Comparison of ENCODE assay signal across 8 mouse cellular contexts in genomic region chr3:107986041-107986562, GRCm38 (mm10). TPM values are rescaled to one million over a fixed set of nuclear protein-coding genes. Genes with fewer than 3 reads are reported as not detected.
DNase-seq lines count a peak whose midpoint lies in the region; ATAC-seq and TF ChIP-seq lines count a peak whose summit lies in the region.

Gstm2 (minus strand) TSS chr3:107986453.

- DNase-seq in hindbrain, embryonic 11.5 days (ENCODE audit: low spot score), result peak; percentile 15
- DNase-seq in hindbrain, postnatal 0 days (ENCODE audit: low spot score), result no peak
- peak; percentile 15 for DNase-seq in brain, embryonic 14.5 days (ENCODE audit: low read depth)
- peak; percentile 80 for DNase-seq in heart, embryonic 10.5 days (ENCODE audit: low spot score)
- DNase-seq in kidney, postnatal 25 days, result peak; percentile 73 to 84
- no peak for DNase-seq in left cerebral cortex, adult 2 months (ENCODE audit: extremely low spot score in 1 of 2, low spot score in 2 of 2)
- DNase-seq in thymus, postnatal 36 days, result no peak

- 64% methylated on average over 8 of the region's 8 CpGs for WGBS in hindbrain, embryonic 11.5 days
- 58% methylated on average over 8 of the region's 8 CpGs for WGBS in hindbrain, postnatal 0 days
- 34% methylated on average over 8 of the region's 8 CpGs for WGBS in heart, embryonic 10.5 days

- no peaks in the 10 kb centered on the region for H3K9me3 ChIP-seq in hindbrain, embryonic 11.5 days (ENCODE audit: control insufficient read depth, low read length)
- no peaks in the 10 kb centered on the region for H3K9me3 ChIP-seq in hindbrain, postnatal 0 days (ENCODE audit: low read length)
- H3K9me3 ChIP-seq in heart, embryonic 10.5 days, result no peaks in the 10 kb centered on the region

- no peaks in the 10 kb centered on the region for H3K4me1 ChIP-seq in hindbrain, embryonic 11.5 days (replicated peaks; ENCODE audit: control insufficient read depth, insufficient read depth, low read length)
- no peaks in the 10 kb centered on the region for H3K4me1 ChIP-seq in hindbrain, postnatal 0 days (ENCODE audit: insufficient read depth, low read length)
- peaks cover 24% of the 10 kb centered on the region for H3K4me1 ChIP-seq in heart, embryonic 10.5 days

- H3K79me2 ChIP-seq in myocyte (ENCODE audit: control insufficient read depth, insufficient read depth), result no peaks in the 10 kb centered on the region

- ATAC-seq in hindbrain, embryonic 11.5 days (ENCODE audit: low FRiP score), result no peak
- no peak for ATAC-seq in hindbrain, postnatal 0 days

- no peaks in the 10 kb centered on the region for H3K27me3 ChIP-seq in hindbrain, embryonic 11.5 days (ENCODE audit: control insufficient read depth, insufficient read depth, low read length)
- H3K27me3 ChIP-seq in hindbrain, postnatal 0 days (ENCODE audit: insufficient read depth, low read length), result no peaks in the 10 kb centered on the region
- H3K27me3 ChIP-seq in heart, embryonic 10.5 days (ENCODE audit: insufficient read depth, poor library complexity, severe bottlenecking), result no peaks in the 10 kb centered on the region
- H3K27me3 ChIP-seq in myocyte (ENCODE audit: control insufficient read depth, insufficient read depth, insufficient read length), result no peaks in the 10 kb centered on the region

- H3K4me2 ChIP-seq in hindbrain, embryonic 11.5 days (replicated peaks; ENCODE audit: low read depth, low read length), result no peak within 1 kb of the TSS
- no peak within 1 kb of the TSS for H3K4me2 ChIP-seq in hindbrain, postnatal 0 days (ENCODE audit: low read depth, low read length)
- H3K4me2 ChIP-seq in myocyte (ENCODE audit: low read depth), result peak within 1 kb of the TSS; percentile 31

- H3K4me3 ChIP-seq in hindbrain, embryonic 11.5 days (ENCODE audit: low read depth, low read length), result no peak within 1 kb of the TSS
- H3K4me3 ChIP-seq in hindbrain, postnatal 0 days (ENCODE audit: low read length), result no peak within 1 kb of the TSS
- H3K4me3 ChIP-seq in heart, embryonic 10.5 days, result peak within 1 kb of the TSS; percentile 45
- no peak within 1 kb of the TSS for H3K4me3 ChIP-seq in myocyte
- no peak within 1 kb of the TSS for H3K4me3 ChIP-seq in left cerebral cortex, adult 2 months

- TF ChIP-seq POLR2A in brain, embryonic 14.5 days (IDR thresholded peaks at IDR 0.05; ENCODE audit: borderline replicate concordance, extremely low read depth, insufficient read depth, insufficient read length, poor library complexity, severe bottlenecking), result no peak
- TF ChIP-seq POLR2A in myocyte (IDR thresholded peaks at IDR 0.05; ENCODE audit: insufficient read length, low read depth), result no peak

- no peak for TF ChIP-seq CTCF in hindbrain, postnatal 0 days (IDR thresholded peaks at IDR 0.05; ENCODE audit: low read depth)
- TF ChIP-seq CTCF in brain, embryonic 14.5 days (IDR thresholded peaks at IDR 0.05; ENCODE audit: borderline replicate concordance, extremely low read depth, insufficient read depth, insufficient read length), result no peak
- no peak for TF ChIP-seq CTCF in left cerebral cortex, adult 2 months (IDR thresholded peaks at IDR 0.05)

- H3K27ac ChIP-seq in hindbrain, embryonic 11.5 days (ENCODE audit: low read depth, low read length), result no peak within 1 kb of the TSS
- H3K27ac ChIP-seq in hindbrain, postnatal 0 days, result no peak within 1 kb of the TSS
- peak within 1 kb of the TSS; percentile 42; the same call in 1 of the 2 replicates for H3K27ac ChIP-seq in heart, embryonic 10.5 days
- no peak within 1 kb of the TSS for H3K27ac ChIP-seq in left cerebral cortex, adult 2 months

- intact Hi-C loops in left cerebral cortex, adult 2 months (cut with DNase I), result no loop called here

- H3ac ChIP-seq in myocyte (ENCODE audit: control insufficient read depth, insufficient read length), result no peak within 1 kb of the TSS

- no peak within 1 kb of the TSS for H3K9ac ChIP-seq in hindbrain, embryonic 11.5 days (ENCODE audit: low read depth, low read length)
- H3K9ac ChIP-seq in hindbrain, postnatal 0 days (replicated peaks; ENCODE audit: low read length), result no peak within 1 kb of the TSS

- no peaks in the 10 kb centered on the region for H3K36me3 ChIP-seq in hindbrain, embryonic 11.5 days (ENCODE audit: control insufficient read depth, insufficient read depth, low read length)
- no peaks in the 10 kb centered on the region for H3K36me3 ChIP-seq in hindbrain, postnatal 0 days (ENCODE audit: insufficient read depth, low read length)
- H3K36me3 ChIP-seq in heart, embryonic 10.5 days, result no peaks in the 10 kb centered on the region
- H3K36me3 ChIP-seq in myocyte (ENCODE audit: control insufficient read depth, insufficient read depth), result no peaks in the 10 kb centered on the region

TF ChIP-seq in myocyte, 11 proteins besides CTCF, POLR2A, EP300 and RAD21:
- TF ChIP-seq MYOG (IDR thresholded peaks at IDR 0.05; ENCODE audit: control insufficient read depth in 1 of 3, insufficient read depth in 1 of 3, insufficient read length in 2 of 3, low read depth in 2 of 3) (no peak), REST (IDR thresholded peaks at IDR 0.05; ENCODE audit: insufficient read depth, insufficient read length) (no peak), SRF (IDR thresholded peaks at IDR 0.05; ENCODE audit: control insufficient read depth, insufficient read length, low read depth) (no peak), MYOD1 (IDR thresholded peaks at IDR 0.05; ENCODE audit: control insufficient read depth in 1 of 3, insufficient read length in 2 of 3, low read depth in 2 of 3) (no peak), USF1 (IDR thresholded peaks at IDR 0.05; ENCODE audit: low read depth) (no peak), MAX (IDR thresholded peaks at IDR 0.05; ENCODE audit: low read depth) (no peak), E2F4 (IDR thresholded peaks at IDR 0.05; ENCODE audit: insufficient read depth) (no peak), CEBPB (IDR thresholded peaks at IDR 0.05; ENCODE audit: insufficient read depth, poor library complexity, severe bottlenecking) (no peak), TCF12 (IDR thresholded peaks at IDR 0.05; ENCODE audit: insufficient read depth, poor library complexity, severe bottlenecking) (no peak)

RNA-seq across cellular contexts. Expression of gene Gstm2, which starts in this region (rescaled TPM):
- 23.1 and 23.2 TPM in 2 replicates for polyA plus RNA-seq in hindbrain, embryonic 11.5 days (2014; fragmentation: Nextera tagmentation; extraction: Ambion mirVana)
- total RNA-seq in hindbrain, postnatal 0 days (2014; rRNA removed), result 5.3 and 6.1 TPM in 2 replicates
- 18.7 and 20.0 TPM in 2 replicates for polyA plus RNA-seq in hindbrain, postnatal 0 days (2015; fragmentation: Nextera tagmentation; extraction: Ambion mirVana)
- 5.8 and 6.9 TPM in 2 replicates for polyA plus RNA-seq in brain, embryonic 14.5 days (2012; rRNA removed)
- polyA plus RNA-seq in heart, embryonic 10.5 days (2016; fragmentation: Nextera tagmentation; extraction: Ambion mirVana), result 46.9 and 47.2 TPM in 2 replicates
- polyA plus RNA-seq in myocyte (2012; fragmentation: generic; extraction: Trizol), result 17.1 TPM
- total RNA-seq in left cerebral cortex, adult 2 months (2021), result 1 to 10 TPM; 2.0 to 4.6 TPM

Comparison
In these comparisons a context has a peak if more than half of its experiments do, and no peak if none do; other contexts are left out.
1. DNase-seq: peak in hindbrain, embryonic 11.5 days (single experiment), brain, embryonic 14.5 days (single experiment), heart, embryonic 10.5 days (single experiment) and kidney, postnatal 25 days (2 of 2); none in hindbrain, postnatal 0 days (single experiment), left cerebral cortex, adult 2 months (0 of 2) and thymus, postnatal 36 days (0 of 2).